Mouse (Mus musculus): ENCODE measurements around the gene Pcf11.

GRCm38 (mm10) chr7:92688299-92688669 lies 18.6 kb upstream of the Pcf11 start:
- TF ChIP-seq EP300 (optimal IDR thresholded peaks at IDR 0.05) = no peak
- TF ChIP-seq CTCF (IDR thresholded peaks at IDR 0.05; ENCODE audit: low read depth) = no peak
